Mouse (Mus musculus) CH12.LX (cell line): ENCODE measurements around the gene Phlda1. TPM values are rescaled to one million over a fixed set of nuclear protein-coding genes. Genes with fewer than 3 reads are reported as not detected.

Experiments
- DNase-seq: peaks from one replicate; pipeline ENCODE4 v3.0.0-alpha.2; 2013; ENCODE audit errors: extremely low read depth
- H3K27ac ChIP-seq: 2 replicates; pipeline ENCODE4 v1.5.1; 2012; ENCODE audit warnings: low read depth, mild to moderate bottlenecking, control low read depth, moderate library complexity; ENCODE audit not compliant: insufficient read depth
- H3K27me3 ChIP-seq: replicated peaks from 2 replicates; pipeline ENCODE3; 2012; ENCODE audit warnings: inconsistent platforms
- H3K36me3 ChIP-seq, 2 experiments: replicated peaks in 1 of 2; 2 replicates each; pipeline versions ENCODE3 to v1.6.1; 2012; ENCODE audit warnings: inconsistent platforms in 1 of 2, low read length in 1 of 2, mild to moderate bottlenecking in 1 of 2, mixed read lengths in 1 of 2, moderate library complexity in 1 of 2; ENCODE audit not compliant: control insufficient read depth in 1 of 2, insufficient read depth in 1 of 2
- H3K4me1 ChIP-seq, 2 experiments: 2 replicates each; pipeline ENCODE4 v1.6.1; 2012; ENCODE audit warnings: inconsistent platforms in 1 of 2, moderate library complexity in 1 of 2; ENCODE audit not compliant: insufficient read depth in 2 of 2, control insufficient read depth in 1 of 2
- H3K4me2 ChIP-seq: 2 replicates; pipeline ENCODE4 v1.6.1; 2012; ENCODE audit warnings: low read depth, mild to moderate bottlenecking, control low read depth; ENCODE audit not compliant: poor library complexity, insufficient read depth, severe bottlenecking
- H3K4me3 ChIP-seq, 3 experiments: fragments of 150-350 bp in 1 of 3; sonication (generic) in 1 of 3; replicated peaks in 1 of 3; 2 replicates each; pipeline versions ENCODE3 to v1.5.1; 2011 to 2012; ENCODE audit warnings: low read depth in 2 of 3, low read length in 2 of 3, mild to moderate bottlenecking in 2 of 3, moderate library complexity in 2 of 3, control low read depth in 1 of 3, improper control_type of control experiment in 1 of 3, inconsistent platforms in 1 of 3, mixed read lengths in 1 of 3; ENCODE audit not compliant: poor library complexity in 1 of 3
- H3K79me2 ChIP-seq: replicated peaks from 2 replicates; pipeline ENCODE4 v1.6.1; 2012; ENCODE audit warnings: mild to moderate bottlenecking, moderate library complexity; ENCODE audit not compliant: control insufficient read depth, poor library complexity, insufficient read depth, severe bottlenecking; ENCODE audit errors: extremely low read depth
- H3K9ac ChIP-seq: 2 replicates; pipeline ENCODE4 v1.6.1; 2012; ENCODE audit warnings: low read depth, mild to moderate bottlenecking, control low read depth, moderate library complexity; ENCODE audit not compliant: insufficient read depth
- H3K9me3 ChIP-seq: replicated peaks from 2 replicates; pipeline ENCODE3; 2012; ENCODE audit warnings: low read length, inconsistent platforms, mixed read lengths
- BHLHE40 ChIP-seq: IDR thresholded peaks from 2 replicates; pipeline ENCODE4 v1.6.1; 2011; ENCODE audit warnings: mild to moderate bottlenecking, low read depth, low read length, improper control_type of control experiment
- CHD1 ChIP-seq: IDR thresholded peaks from 2 replicates; pipeline ENCODE4 v1.6.1; 2012; ENCODE audit warnings: low read depth, low read length, improper control_type of control experiment, inconsistent platforms
- CHD2 ChIP-seq: IDR thresholded peaks from 2 replicates; pipeline ENCODE4 v1.6.1; 2011; ENCODE audit warnings: low read length, improper control_type of control experiment
- CTCF ChIP-seq, 2 experiments: IDR thresholded peaks in 1 of 2; conservative IDR thresholded peaks in 1 of 2; 2 replicates each; pipeline ENCODE4 v1.5.1; 2011 to 2012; ENCODE audit warnings: low read depth in 2 of 2, low read length in 2 of 2, improper control_type of control experiment in 1 of 2, inconsistent platforms in 1 of 2, mild to moderate bottlenecking in 1 of 2, moderate library complexity in 1 of 2
- E2F4 ChIP-seq: IDR thresholded peaks from 2 replicates; pipeline ENCODE4 v1.6.1; 2011; ENCODE audit warnings: low read depth, low read length, improper control_type of control experiment; ENCODE audit not compliant: insufficient replicate concordance
- ELF1 ChIP-seq: IDR thresholded peaks from 2 replicates; pipeline ENCODE4 v1.6.1; 2014; ENCODE audit warnings: low read depth, mild to moderate bottlenecking, inconsistent platforms, low read length, improper control_type of control experiment
- EP300 ChIP-seq: IDR thresholded peaks from 2 replicates; pipeline ENCODE4 v1.6.1; 2011; ENCODE audit warnings: low read length, improper control_type of control experiment
- ETS1 ChIP-seq: conservative IDR thresholded peaks from 2 replicates; pipeline ENCODE4 v1.6.1; 2012; ENCODE audit warnings: low read depth, mild to moderate bottlenecking, inconsistent platforms, low read length, improper control_type of control experiment, moderate library complexity
- GABPA ChIP-seq: IDR thresholded peaks from 2 replicates; pipeline ENCODE4 v1.6.1; 2012; ENCODE audit warnings: low read depth, low read length, improper control_type of control experiment, inconsistent platforms; ENCODE audit not compliant: insufficient replicate concordance
- HCFC1 ChIP-seq: IDR thresholded peaks from 2 replicates; pipeline ENCODE4 v1.6.1; 2012; ENCODE audit warnings: low read depth, mild to moderate bottlenecking, inconsistent platforms, low read length, improper control_type of control experiment
- IRF4 ChIP-seq: IDR thresholded peaks from 2 replicates; pipeline ENCODE4 v1.6.1; 2014; ENCODE audit warnings: low read depth, mild to moderate bottlenecking, inconsistent platforms, low read length, improper control_type of control experiment
- JUN ChIP-seq: IDR thresholded peaks from 2 replicates; pipeline ENCODE4 v1.6.1; 2011; ENCODE audit warnings: low read depth, mild to moderate bottlenecking, low read length, improper control_type of control experiment, moderate library complexity; ENCODE audit not compliant: insufficient read depth
- JUND ChIP-seq: conservative IDR thresholded peaks from 2 replicates; pipeline ENCODE4 v1.6.1; 2011; ENCODE audit warnings: low read depth, low read length, improper control_type of control experiment
- KAT2A ChIP-seq: IDR thresholded peaks from 2 replicates; pipeline ENCODE4 v1.6.1; 2012; ENCODE audit warnings: low read length, improper control_type of control experiment, inconsistent platforms; ENCODE audit not compliant: insufficient replicate concordance
- MAFK ChIP-seq: IDR thresholded peaks from 2 replicates; pipeline ENCODE4 v1.6.1; 2011; ENCODE audit warnings: low read length, improper control_type of control experiment; ENCODE audit not compliant: insufficient replicate concordance
- MAX ChIP-seq: IDR thresholded peaks from 2 replicates; pipeline ENCODE4 v1.6.1; 2011; ENCODE audit warnings: low read length, improper control_type of control experiment
- MAZ ChIP-seq: IDR thresholded peaks from 2 replicates; pipeline ENCODE4 v1.6.1; 2012; ENCODE audit warnings: low read depth, mild to moderate bottlenecking, inconsistent platforms, low read length, improper control_type of control experiment, moderate library complexity
- MEF2A ChIP-seq: IDR thresholded peaks from 2 replicates; pipeline ENCODE4 v1.6.1; 2014; ENCODE audit warnings: low read depth, mild to moderate bottlenecking, inconsistent platforms, low read length, improper control_type of control experiment, borderline replicate concordance
- MXI1 ChIP-seq: IDR thresholded peaks from 2 replicates; pipeline ENCODE4 v1.6.1; 2011; ENCODE audit warnings: mild to moderate bottlenecking, low read depth, low read length, improper control_type of control experiment
- MYC ChIP-seq: IDR thresholded peaks from 2 replicates; pipeline ENCODE4 v1.6.1; 2011; ENCODE audit warnings: low read depth, mild to moderate bottlenecking, improper control_type of control experiment, low read length
- NELFE ChIP-seq: IDR thresholded peaks from 2 replicates; pipeline ENCODE4 v1.6.1; 2011; ENCODE audit warnings: low read depth, low read length, improper control_type of control experiment
- NRF1 ChIP-seq: IDR thresholded peaks from 2 replicates; pipeline ENCODE4 v1.6.1; 2014; ENCODE audit warnings: low read depth, mild to moderate bottlenecking, inconsistent platforms, low read length, improper control_type of control experiment, moderate library complexity
- PAX5 ChIP-seq: IDR thresholded peaks from 2 replicates; pipeline ENCODE4 v1.6.1; 2012; ENCODE audit warnings: low read length, inconsistent platforms, mixed read lengths
- POLR2A ChIP-seq: IDR thresholded peaks from 2 replicates; pipeline ENCODE4 v1.6.1; 2011; ENCODE audit warnings: low read depth, mild to moderate bottlenecking, improper control_type of control experiment, low read length
- POLR2AphosphoS2 ChIP-seq: IDR thresholded peaks from 2 replicates; pipeline ENCODE4 v1.6.1; 2011; ENCODE audit warnings: low read depth, low read length, improper control_type of control experiment
- RCOR1 ChIP-seq: conservative IDR thresholded peaks from 2 replicates; pipeline ENCODE4 v1.6.1; 2012; ENCODE audit warnings: low read depth, mild to moderate bottlenecking, inconsistent platforms, low read length, improper control_type of control experiment
- SIN3A ChIP-seq: IDR thresholded peaks from 2 replicates; pipeline ENCODE4 v1.6.1; 2012; ENCODE audit warnings: low read length, improper control_type of control experiment, inconsistent platforms
- SMC3 ChIP-seq: IDR thresholded peaks from 2 replicates; pipeline ENCODE4 v1.6.1; 2011; ENCODE audit warnings: low read depth, low read length, improper control_type of control experiment
- TBP ChIP-seq: conservative IDR thresholded peaks from 2 replicates; pipeline ENCODE4 v1.6.1; 2011; ENCODE audit warnings: low read depth, low read length, improper control_type of control experiment
- TCF12 ChIP-seq: IDR thresholded peaks from 2 replicates; pipeline ENCODE4 v1.6.1; 2014; ENCODE audit warnings: low read depth, mild to moderate bottlenecking, inconsistent platforms, low read length, improper control_type of control experiment
- UBTF ChIP-seq: IDR thresholded peaks from 2 replicates; pipeline ENCODE4 v1.6.1; 2012; ENCODE audit warnings: low read depth, mild to moderate bottlenecking, inconsistent platforms, low read length, improper control_type of control experiment, moderate library complexity
- USF1 ChIP-seq: IDR thresholded peaks from 2 replicates; pipeline ENCODE4 v1.6.1; 2014; ENCODE audit warnings: low read depth, mild to moderate bottlenecking, inconsistent platforms, low read length, improper control_type of control experiment
- USF2 ChIP-seq: conservative IDR thresholded peaks from 2 replicates; pipeline ENCODE4 v1.6.1; 2011; ENCODE audit warnings: low read depth, low read length, improper control_type of control experiment
- ZC3H11A ChIP-seq: IDR thresholded peaks from 2 replicates; pipeline ENCODE4 v1.6.1; 2012; ENCODE audit warnings: low read depth, mild to moderate bottlenecking, inconsistent platforms, low read length, improper control_type of control experiment
- ZKSCAN1 ChIP-seq: IDR thresholded peaks from 2 replicates; pipeline ENCODE4 v1.6.1; 2012; ENCODE audit warnings: low read depth, inconsistent platforms, low read length, improper control_type of control experiment, borderline replicate concordance
- ZMIZ1 ChIP-seq: IDR thresholded peaks from 2 replicates; pipeline ENCODE4 v1.6.1; 2012; ENCODE audit warnings: low read depth, mild to moderate bottlenecking, inconsistent platforms, low read length, improper control_type of control experiment
- ZNF384 ChIP-seq: IDR thresholded peaks from 2 replicates; pipeline ENCODE4 v1.6.1; 2012; ENCODE audit warnings: low read depth, low read length, improper control_type of control experiment, inconsistent platforms
- dilution Hi-C: fragments of 300-500 bp; cut with MboI; formaldehyde crosslinking; loops from 2 replicates; pipeline ENCODE4 v1.14.3; 2020; ENCODE audit warnings: low sequenced_read_pairs; ENCODE audit not compliant: extremely low pct_unique_long_range_greater_than_20kb, extremely low pct_ligation_motif_present
- in situ Hi-C: fragments of 300-500 bp; cut with MboI; formaldehyde crosslinking; loops from 3 replicates; pipeline ENCODE4 v1.14.3; 2019; ENCODE audit warnings: low sequenced_read_pairs, low pct_ligation_motif_present, low pct_unique_long_range_greater_than_20kb, mixed read lengths
- polyA plus RNA-seq: library from polyadenylated mRNA; unstranded; fragments of >175 nt; gene quantifications from 2 replicates; pipeline ENCODE4 v1.2.1, GENCODE M21; 2012; ENCODE audit warnings: low read depth; ENCODE audit not compliant: insufficient read length
- total RNA-seq, 2 experiments: library from RNA; depleted of rRNA; stranded (reverse); fragments of 300-350 nt in 1 of 2; fragments of >200 nt in 1 of 2; gene quantifications; 2 replicates each; pipeline ENCODE4 v1.2.3; 2012 to 2014

Gene Phlda1
- total RNA-seq (2012; rRNA removed) (1.9 and 2.5 TPM in 2 replicates), total RNA-seq (2014; rRNA removed) (0.99 and 2.1 TPM in 2 replicates), polyA plus RNA-seq (7.0 and 11.6 TPM in 2 replicates)

GRCm38 (mm10) chr10:111506101-111506925 is at the start of gene Phlda1:
Gene Phlda1 (plus strand): TSS chr10:111506286.
- Histone ChIP-seq H3K27ac (peak within 1 kb of the TSS; percentile 54), H3K9ac (peak within 1 kb of the TSS; percentile 97), H3K4me2 (peak within 1 kb of the TSS; percentile 91), H3K9me3 (no peaks in the 10 kb centered on the region), H3K4me1 (peaks cover 9 to 56% of the 10 kb centered on the region in 2 experiments; a peak in 3 of 4 replicates), H3K27me3 (no peaks in the 10 kb centered on the region), H3K4me3 (peak within 1 kb of the TSS; percentile 62 to 87 (median 82)), H3K79me2 (peaks cover 13% of the 10 kb centered on the region), H3K36me3 (no peaks in the 10 kb centered on the region)
- in situ Hi-C loops, result loop anchor here (10.0 to 25.0 kb wide), 3 partner anchors 131 to 418 kb away; no protein-coding TSS in a partner anchor
- dilution Hi-C loops, result no loop called here
- peak; percentile 91 for DNase-seq
- no peak for TF ChIP-seq ZKSCAN1
- TF ChIP-seq BHLHE40, result peak; percentile 51; the same call in 1 of the 2 replicates
- TF ChIP-seq ZNF384, result no peak
- no peak for TF ChIP-seq USF2
- TF ChIP-seq SMC3, result peak; percentile 52
- TF ChIP-seq TBP, result peak; percentile 87
- no peak for TF ChIP-seq E2F4
- TF ChIP-seq SIN3A, result 0 out of 2 replicates have a peak, but pooled peaks have one; percentile 16
- TF ChIP-seq USF1, result no peak
- no peak for TF ChIP-seq NRF1
- peak; percentile 92 for TF ChIP-seq NELFE
- no peak for TF ChIP-seq ZC3H11A
- peak; percentile 24; the same call in 1 of the 2 replicates for TF ChIP-seq EP300
- peak; percentile 33; the same call in 1 of the 2 replicates for TF ChIP-seq ELF1
- peak; percentile 66 for TF ChIP-seq MXI1
- no peak; the same call in 1 of the 2 replicates for TF ChIP-seq HCFC1
- no peak; the same call in 1 of the 2 replicates for TF ChIP-seq MAX
- TF ChIP-seq MYC, result no peak
- TF ChIP-seq CHD1, result no peak
- no peak for TF ChIP-seq PAX5
- TF ChIP-seq ZMIZ1, result peak; percentile 95
- TF ChIP-seq TCF12, result peak; percentile 95
- no peak; the same call in 1 of the 2 replicates for TF ChIP-seq ETS1
- TF ChIP-seq MAZ, result peak; percentile 75
- TF ChIP-seq MAFK, result no peak
- peak; percentile 35; the same call in 1 of the 2 replicates for TF ChIP-seq MEF2A
- 0 out of 2 replicates have a peak, but pooled peaks have one; percentile 6 for TF ChIP-seq KAT2A
- TF ChIP-seq CHD2, result no peak
- TF ChIP-seq POLR2A, result peak; percentile 98
- TF ChIP-seq JUN, result no peak
- TF ChIP-seq GABPA, result no peak
- TF ChIP-seq IRF4, result peak; percentile 70; the same call in 1 of the 2 replicates
- peak; percentile 42; the same call in 1 of the 2 replicates for TF ChIP-seq RCOR1
- TF ChIP-seq UBTF, result no peak; the same call in 1 of the 2 replicates
- TF ChIP-seq POLR2AphosphoS2, result no peak; the same call in 1 of the 2 replicates
- no peak for TF ChIP-seq JUND
- TF ChIP-seq CTCF (conservative IDR thresholded peaks at IDR 0.05 in 1 of 2, IDR thresholded peaks at IDR 0.05 in 1 of 2; ENCODE audit: low read depth in 2 of 2, low read length in 2 of 2), result peak in 1 of 2 experiments; percentile 45; a peak in 2 of 4 replicates
